Mouse (Mus musculus) midbrain, postnatal 0 days (tissue): ENCODE measurements around the gene Rad51b. TPM values are rescaled to one million over a fixed set of nuclear protein-coding genes. Genes with fewer than 3 reads are reported as not detected.

Source experiments
- ATAC-seq: fragments of 200-750 bp; cut with Nextera tagmentation; 2 replicates; pipeline ENCODE4 v1.8.0; 2017; ENCODE audit warnings: moderate number of reproducible peaks, mild to moderate bottlenecking, moderate TSS enrichment, moderate library complexity; ENCODE audit not compliant: low FRiP score
- DNase-seq: peaks from one replicate; pipeline ENCODE4 v3.0.0-alpha.2; 2015; ENCODE audit warnings: low spot score
- H3K27ac ChIP-seq: fragments of 300-500 bp; sonication (generic); 2 replicates; pipeline ENCODE4 v1.5.1; 2014; ENCODE audit warnings: low read depth, mild to moderate bottlenecking, low read length, mixed read lengths
- H3K27me3 ChIP-seq: fragments of 300-500 bp; sonication (generic); 2 replicates; pipeline ENCODE4 v1.6.1; 2014; ENCODE audit warnings: low read length, control low read depth, mixed read lengths; ENCODE audit not compliant: insufficient read depth
- H3K36me3 ChIP-seq: fragments of 300-500 bp; sonication (generic); 2 replicates; pipeline ENCODE4 v1.6.1; 2014; ENCODE audit warnings: low read length, control low read depth, mixed read lengths; ENCODE audit not compliant: insufficient read depth
- H3K4me1 ChIP-seq: fragments of 300-500 bp; sonication (generic); 2 replicates; pipeline ENCODE4 v1.6.1; 2014; ENCODE audit warnings: mild to moderate bottlenecking, control low read depth, antibody characterized with exemption, low read length, mixed read lengths; ENCODE audit not compliant: insufficient read depth
- H3K4me2 ChIP-seq: fragments of 300-500 bp; sonication (generic); 2 replicates; pipeline ENCODE4 v1.6.1; 2014; ENCODE audit warnings: low read depth, mild to moderate bottlenecking, low read length, mixed read lengths; ENCODE audit not compliant: poor library complexity, severe bottlenecking
- H3K4me3 ChIP-seq: fragments of 300-500 bp; sonication (generic); 2 replicates; pipeline ENCODE4 v1.5.1; 2014; ENCODE audit warnings: low read depth, mild to moderate bottlenecking, low read length, moderate library complexity
- H3K9ac ChIP-seq: fragments of 300-500 bp; sonication (generic); replicated peaks from 2 replicates; pipeline ENCODE4 v1.6.1; 2014; ENCODE audit warnings: mild to moderate bottlenecking, low read length, moderate library complexity, mixed read lengths; ENCODE audit not compliant: poor library complexity, severe bottlenecking
- H3K9me3 ChIP-seq: fragments of 300-500 bp; sonication (generic); 2 replicates; pipeline ENCODE4 v1.6.1; 2016; ENCODE audit warnings: low read length, control low read depth
- CTCF ChIP-seq: IDR thresholded peaks from 2 replicates; pipeline ENCODE4 v1.5.1; 2016; ENCODE audit warnings: antibody characterized with exemption, mild to moderate bottlenecking
- WGBS: fragments of 180-500 bp; shearing (Covaris S2); extraction: QIAGEN DNeasy Blood & Tissue Kit; methylation state at CpG from one replicate; pipeline ENCODE4 v1.1.7; 2014; 5-methylcytosine and 5-hydroxymethylcytosine counted together
- polyA plus RNA-seq: library from polyadenylated mRNA; unstranded; fragments of >200 nt; fragmentation: Nextera tagmentation; extraction: Ambion mirVana; gene quantifications from 2 replicates; pipeline ENCODE4 v1.2.1, GENCODE M21; 2015
- total RNA-seq: library from RNA; depleted of rRNA; stranded (reverse); fragments of >200 nt; gene quantifications from 2 replicates; pipeline ENCODE4 v1.2.3, GENCODE M21; 2014

Gene Rad51b
- total and polyA plus RNA-seq, 2 experiments from 2014 or later, result 0.22 to 0.74 TPM

GRCm38 (mm10) chr12:79768741-79769322 lies 471.8 kb downstream of the Rad51b start:
- H3K9ac ChIP-seq, result no peak overlapping the region
- H3K4me1 ChIP-seq, result no peaks in the 10 kb centered on the region
- ATAC-seq (no peak), DNase-seq (no peak)
- no peak overlapping the region for H3K4me3 ChIP-seq
- no peak overlapping the region for H3K4me2 ChIP-seq
- TF ChIP-seq CTCF, result no peak
- no peaks in the 10 kb centered on the region for H3K36me3 ChIP-seq
- no peaks in the 10 kb centered on the region for H3K27me3 ChIP-seq
- H3K27ac ChIP-seq, result no peak overlapping the region
- no peaks in the 10 kb centered on the region for H3K9me3 ChIP-seq
- WGBS, result 94% methylated on average over 7 of the region's 7 CpGs

GRCm38 (mm10) chr12:79769763-79770162 lies 472.7 kb downstream of the Rad51b start:
- Histone ChIP-seq H3K27ac (no peak overlapping the region), H3K4me3 (no peak overlapping the region), H3K27me3 (no peaks in the 10 kb centered on the region), H3K9ac (no peak overlapping the region), H3K4me1 (no peaks in the 10 kb centered on the region), H3K4me2 (no peak overlapping the region), H3K36me3 (no peaks in the 10 kb centered on the region), H3K9me3 (no peaks in the 10 kb centered on the region)
- no peak for TF ChIP-seq CTCF
- ATAC-seq (no peak), DNase-seq (no peak)
- 88% methylated on average over 9 of the region's 9 CpGs for WGBS

GRCm38 (mm10) chr12:79771194-79771593 lies 474.1 kb downstream of the Rad51b start:
- H3K36me3 ChIP-seq, result no peaks in the 10 kb centered on the region
- no peaks in the 10 kb centered on the region for H3K4me1 ChIP-seq
- no peaks in the 10 kb centered on the region for H3K9me3 ChIP-seq
- DNase-seq (no peak), ATAC-seq (no peak)
- H3K9ac ChIP-seq, result no peak overlapping the region
- H3K27me3 ChIP-seq, result no peaks in the 10 kb centered on the region
- TF ChIP-seq CTCF, result no peak
- no peak overlapping the region for H3K4me3 ChIP-seq
- 95% methylated on average over 4 of the region's 4 CpGs for WGBS
- H3K27ac ChIP-seq, result no peak overlapping the region
- no peak overlapping the region for H3K4me2 ChIP-seq

- Histone ChIP-seq H3K4me1 (no peaks in the 10 kb centered on the region), H3K4me2 (no peak overlapping the region), H3K27me3 (no peaks in the 10 kb centered on the region), H3K9ac (no peak overlapping the region), H3K36me3 (no peaks in the 10 kb centered on the region), H3K9me3 (no peaks in the 10 kb centered on the region), H3K27ac (no peak overlapping the region), H3K4me3 (no peak overlapping the region)
- TF ChIP-seq CTCF, result no peak
- 94% methylated on average over 3 of the region's 3 CpGs for WGBS
- DNase-seq, result no peak
- no peak for ATAC-seq
These were observed 474.7 kb downstream of the Rad51b start for GRCm38 (mm10) chr12:79771741-79772140.

- Histone ChIP-seq H3K27me3 (no peaks in the 10 kb centered on the region), H3K4me1 (no peaks in the 10 kb centered on the region), H3K9ac (no peak overlapping the region), H3K9me3 (no peaks in the 10 kb centered on the region), H3K27ac (no peak overlapping the region), H3K4me2 (no peak overlapping the region), H3K4me3 (no peak overlapping the region), H3K36me3 (no peaks in the 10 kb centered on the region)
- WGBS, result 87% methylated on average over 4 of the region's 4 CpGs
- no peak for TF ChIP-seq CTCF
- DNase-seq (no peak), ATAC-seq (no peak)
These were observed 476.2 kb downstream of the Rad51b start for GRCm38 (mm10) chr12:79773246-79773645.

GRCm38 (mm10) chr12:79774571-79774970 lies 477.5 kb downstream of the Rad51b start:
- no peaks in the 10 kb centered on the region for H3K27me3 ChIP-seq
- no peak overlapping the region for H3K4me3 ChIP-seq
- no peak overlapping the region for H3K9ac ChIP-seq
- no peaks in the 10 kb centered on the region for H3K36me3 ChIP-seq
- H3K4me1 ChIP-seq, result no peaks in the 10 kb centered on the region
- no peak overlapping the region for H3K27ac ChIP-seq
- no peak overlapping the region for H3K4me2 ChIP-seq
- 72% methylated on average over 4 of the region's 4 CpGs for WGBS
- H3K9me3 ChIP-seq, result no peaks in the 10 kb centered on the region
- ATAC-seq (no peak), DNase-seq (no peak)
- no peak for TF ChIP-seq CTCF
